Mouse (Mus musculus) spleen, adult 2 months (tissue): ENCODE measurements around the gene Ccl22. TPM values are rescaled to one million over a fixed set of nuclear protein-coding genes. Genes with fewer than 3 reads are reported as not detected.
A peak's percentile ranks its signal among the peaks of the same experiment; 100 is the strongest.

Source experiments
- DNase-seq, 2 experiments: peaks; one replicate each; pipeline versions ENCODE4 v3.0.0 to v3.0.0-alpha.2; 2012 to 2021; ENCODE audit warnings: low spot score in 2 of 2, low read depth in 1 of 2
- H3K27ac ChIP-seq: fragments of 200-500 bp; 2 replicates; pipeline ENCODE4 v1.5.1; 2012; ENCODE audit warnings: low read length, inconsistent platforms; ENCODE audit not compliant: insufficient read depth
- H3K27me3 ChIP-seq: fragments of 200-500 bp; 2 replicates; pipeline ENCODE4 v1.6.1; 2012; ENCODE audit warnings: mild to moderate bottlenecking, moderate library complexity, low read length, inconsistent platforms; ENCODE audit not compliant: control insufficient read depth, insufficient read depth
- H3K36me3 ChIP-seq: fragments of 200-500 bp; 2 replicates; pipeline ENCODE4 v1.6.1; 2012; ENCODE audit warnings: mild to moderate bottlenecking, low read length, inconsistent platforms; ENCODE audit not compliant: control insufficient read depth, insufficient read depth
- H3K4me1 ChIP-seq: fragments of 200-500 bp; 2 replicates; pipeline ENCODE4 v1.6.1; 2011; ENCODE audit warnings: inconsistent platforms; ENCODE audit not compliant: control insufficient read depth, insufficient read depth, insufficient read length
- H3K4me3 ChIP-seq: fragments of 200-500 bp; 2 replicates; pipeline ENCODE4 v1.5.1; 2011; ENCODE audit warnings: mild to moderate bottlenecking, inconsistent platforms; ENCODE audit not compliant: insufficient read depth, insufficient read length; ENCODE audit errors: extremely low read depth
- CTCF ChIP-seq: fragments of 200-500 bp; IDR thresholded peaks from 2 replicates; pipeline ENCODE4 v1.5.1; 2011; ENCODE audit warnings: mild to moderate bottlenecking, inconsistent platforms; ENCODE audit not compliant: insufficient read depth, insufficient read length, insufficient replicate concordance; ENCODE audit errors: extremely low read depth
- POLR2A ChIP-seq: fragments of 200-500 bp; IDR thresholded peaks from 2 replicates; pipeline ENCODE4 v1.6.1; 2011; ENCODE audit warnings: low read depth, low read length, inconsistent platforms
- WGBS: fragments of 180-500 bp; shearing (Covaris S2); methylation state at CpG from one replicate; pipeline ENCODE4 v1.1.7; 2018; 5-methylcytosine and 5-hydroxymethylcytosine counted together
- polyA plus RNA-seq: library from polyadenylated mRNA; depleted of rRNA; stranded (reverse); fragments of >200 nt; gene quantifications from 2 replicates; pipeline ENCODE4 v1.2.3, GENCODE M21; 2012

The Ccl22 gene
- polyA plus RNA-seq, 1 experiment = 5.8 TPM

GRCm38 (mm10) chr8:94778473-94778872 lies 33.1 kb downstream of the Ccl22 start:
- Histone ChIP-seq H3K27me3 (no peaks in the 10 kb centered on the region), H3K27ac (no peak overlapping the region), H3K4me3 (no peak overlapping the region), H3K36me3 (no peaks in the 10 kb centered on the region), H3K4me1 (peaks cover 13% of the 10 kb centered on the region; the same call in 1 of the 2 replicates)
- TF ChIP-seq POLR2A = no peak
- no peak for TF ChIP-seq CTCF
- 13% methylated on average over 5 of the region's 5 CpGs for WGBS
- no peak for DNase-seq

GRCm38 (mm10) chr8:94778895-94779533 lies 33.6 kb downstream of the Ccl22 start:
- H3K4me3 ChIP-seq = no peak overlapping the region
- no peak overlapping the region for H3K27ac ChIP-seq
- WGBS = 11% methylated on average over 10 of the region's 10 CpGs
- no peaks in the 10 kb centered on the region for H3K36me3 ChIP-seq
- no peaks in the 10 kb centered on the region for H3K27me3 ChIP-seq
- TF ChIP-seq POLR2A = no peak
- no peak for TF ChIP-seq CTCF
- DNase-seq = peak in 1 of 2 experiments; percentile 14
- H3K4me1 ChIP-seq = peaks cover 13% of the 10 kb centered on the region; the same call in 1 of the 2 replicates

GRCm38 (mm10) chr8:94779534-94780294 lies 34.3 kb downstream of the Ccl22 start:
- no peak overlapping the region for H3K4me3 ChIP-seq
- TF ChIP-seq CTCF (no peak), POLR2A (no peak)
- H3K27ac ChIP-seq = no peak overlapping the region
- no peaks in the 10 kb centered on the region for H3K27me3 ChIP-seq
- no peak for DNase-seq
- WGBS = 78% methylated on average over 16 of the region's 16 CpGs
- H3K4me1 ChIP-seq = peaks cover 13% of the 10 kb centered on the region; the same call in 1 of the 2 replicates
- no peaks in the 10 kb centered on the region for H3K36me3 ChIP-seq

- Histone ChIP-seq H3K4me3 (no peak overlapping the region), H3K27me3 (no peaks in the 10 kb centered on the region), H3K4me1 (peaks cover 13% of the 10 kb centered on the region; the same call in 1 of the 2 replicates), H3K36me3 (no peaks in the 10 kb centered on the region), H3K27ac (no peak overlapping the region)
- TF ChIP-seq CTCF (no peak), POLR2A (no peak)
- WGBS = 92% methylated on average over 21 of the region's 21 CpGs
- DNase-seq = no peak
Observed at GRCm38 (mm10) chr8:94780491-94781154, 35.2 kb downstream of the Ccl22 start.

- TF ChIP-seq CTCF = no peak
- no peak for TF ChIP-seq POLR2A
- DNase-seq = no peak
- H3K4me1 ChIP-seq = peaks cover 13% of the 10 kb centered on the region; the same call in 1 of the 2 replicates
- H3K36me3 ChIP-seq = no peaks in the 10 kb centered on the region
- 80% methylated on average over 7 of the region's 7 CpGs for WGBS
- no peak overlapping the region for H3K4me3 ChIP-seq
- no peak overlapping the region for H3K27ac ChIP-seq
- no peaks in the 10 kb centered on the region for H3K27me3 ChIP-seq
Observed at GRCm38 (mm10) chr8:94781155-94781837, 35.9 kb downstream of the Ccl22 start.

- 36% methylated on average over 11 of the region's 11 CpGs for WGBS
- Histone ChIP-seq H3K36me3 (no peaks in the 10 kb centered on the region), H3K27me3 (no peaks in the 10 kb centered on the region), H3K4me3 (no peak overlapping the region), H3K27ac (no peak overlapping the region), H3K4me1 (peaks cover 13% of the 10 kb centered on the region; the same call in 1 of the 2 replicates)
- no peak for DNase-seq
- TF ChIP-seq CTCF (no peak), POLR2A (no peak)
Observed at GRCm38 (mm10) chr8:94781838-94782235, 36.4 kb downstream of the Ccl22 start.
